Mouse (Mus musculus) layer of hippocampus, adult 11-12 months (tissue): ENCODE measurements at regions not wholly inside any gene's neighbourhood (a gene's known extent, or its start where the extent isn't known, plus 50 kb on each side); places are given as distances from the start of the nearest gene placed in this dataset.
"Not testable (repeated sequence)": the region's sequence is repeated elsewhere in the genome, so short reads cannot be mapped to it uniquely, and the experiment has no call there.

Experiments
- DNase-seq: peaks from one replicate; pipeline ENCODE4 v3.0.0; 2022; ENCODE audit warnings: low spot score

DNA sequence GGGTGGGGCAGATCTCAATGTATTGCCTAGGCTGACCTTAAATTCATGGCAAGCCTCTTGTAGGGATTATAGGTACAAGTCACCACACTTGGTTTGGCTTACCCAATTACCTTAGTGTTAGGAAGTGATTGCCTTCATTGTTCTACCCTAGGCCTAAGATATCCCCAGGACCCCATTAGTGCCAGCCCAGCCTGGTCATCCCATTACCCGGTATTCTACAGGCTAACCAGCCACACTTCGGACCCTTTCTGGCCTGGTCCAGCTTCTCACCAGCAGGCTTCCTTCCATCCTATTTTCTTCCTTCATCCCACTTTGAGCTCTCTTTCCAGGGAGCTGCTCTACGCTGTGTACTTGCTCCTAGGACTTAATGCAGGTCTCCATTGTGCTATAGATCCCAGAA, 59.5 kb downstream of the Tex35 start:
- no peak for DNase-seq

DNA sequence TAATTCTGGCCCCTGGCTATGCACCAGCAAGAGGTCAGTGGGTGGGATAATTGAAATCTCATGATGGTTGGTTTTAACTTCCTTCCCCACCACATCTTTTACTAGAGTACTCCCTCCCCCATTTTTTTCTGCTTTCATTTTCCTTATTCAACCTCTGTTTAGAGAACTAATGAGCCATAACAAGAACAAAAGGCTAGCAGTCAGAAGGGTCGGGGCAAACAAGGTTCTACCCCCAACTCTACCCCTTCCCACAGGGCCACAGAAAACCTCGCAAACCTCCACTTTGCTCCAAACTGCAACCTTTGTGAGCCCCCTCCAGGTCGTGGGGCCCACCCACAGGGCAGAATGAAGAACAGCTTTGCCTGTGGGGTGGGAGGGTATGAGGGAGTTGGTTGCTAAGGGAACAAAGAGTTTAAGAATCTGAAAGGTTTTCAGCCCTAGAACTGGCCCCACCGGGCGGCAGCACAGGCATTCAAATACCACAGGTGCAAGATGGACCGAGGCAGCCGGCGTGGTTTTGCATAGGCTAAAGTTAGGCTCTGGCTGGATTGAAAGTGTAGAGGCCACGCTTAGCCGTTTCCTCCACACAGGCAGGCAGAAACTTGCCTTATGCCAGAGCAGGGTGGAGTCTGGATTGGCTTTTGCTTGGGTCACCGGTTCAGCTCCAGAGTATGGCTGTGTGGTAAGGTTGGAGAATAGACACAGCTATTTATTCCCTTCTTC, 60.1 kb downstream of the Tex35 start:
- no peak for DNase-seq

DNA sequence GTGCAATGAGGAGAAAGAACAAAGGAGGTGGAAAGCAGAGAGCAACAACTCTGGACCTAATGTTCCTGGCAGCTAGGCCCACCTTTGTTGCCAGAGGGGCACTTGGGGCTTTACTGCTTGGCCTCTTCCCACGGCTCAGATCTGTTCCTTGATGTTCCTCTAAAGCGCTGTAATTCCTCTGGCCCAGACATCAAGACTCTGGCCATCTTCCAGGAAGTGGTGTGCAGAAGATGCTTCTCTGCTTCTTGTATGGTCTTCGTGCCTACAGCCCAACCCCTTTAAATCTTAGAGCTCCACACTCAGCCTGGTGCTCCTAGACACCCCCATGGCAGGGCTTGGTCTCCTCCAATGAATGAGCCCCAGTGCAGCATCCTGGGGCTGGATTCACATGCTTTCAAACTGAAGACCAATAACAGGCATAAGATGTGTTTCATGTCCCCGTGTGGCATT, 60.7 kb downstream of the Tex35 start:
- DNase-seq, result no peak

DNA sequence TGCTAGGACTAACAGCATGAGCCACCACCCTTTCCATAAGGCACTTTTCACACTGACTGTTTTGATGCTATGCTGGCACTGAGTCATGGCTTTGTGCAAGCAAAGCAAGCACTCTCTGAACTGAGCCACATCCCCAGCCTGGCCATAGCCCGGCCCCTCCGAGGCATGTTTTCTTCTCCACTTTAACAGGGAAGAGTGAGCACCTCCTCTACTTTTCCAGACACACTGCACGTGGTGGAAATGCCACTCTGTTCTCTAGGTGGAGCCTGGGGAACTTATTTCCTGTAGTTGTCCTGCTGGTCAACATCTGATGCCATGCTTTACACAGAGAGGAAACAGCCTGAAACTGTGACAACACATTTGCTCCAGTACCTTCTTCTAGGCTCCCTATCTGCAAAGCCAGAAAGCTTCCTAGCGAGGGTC, 61.7 kb downstream of the Tex35 start:
- no peak for DNase-seq

DNA sequence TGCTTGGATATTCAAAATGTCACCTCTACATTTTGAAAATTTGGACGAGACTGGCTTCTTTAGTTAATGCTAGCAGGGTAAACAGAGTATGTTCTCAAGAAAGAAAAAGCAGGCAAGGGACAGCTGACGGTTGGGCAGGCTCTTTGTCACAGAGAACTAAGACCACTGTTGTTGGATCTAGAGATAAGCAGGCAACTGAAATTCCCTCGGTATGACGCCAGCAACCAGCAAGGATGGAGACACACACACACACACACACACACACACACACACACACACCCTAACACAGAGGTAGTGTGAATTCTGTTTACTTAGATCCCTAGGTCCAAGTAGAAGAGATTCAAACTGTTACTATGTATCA, 68.7 kb downstream of the Tex35 start:
- DNase-seq, result no peak

DNA sequence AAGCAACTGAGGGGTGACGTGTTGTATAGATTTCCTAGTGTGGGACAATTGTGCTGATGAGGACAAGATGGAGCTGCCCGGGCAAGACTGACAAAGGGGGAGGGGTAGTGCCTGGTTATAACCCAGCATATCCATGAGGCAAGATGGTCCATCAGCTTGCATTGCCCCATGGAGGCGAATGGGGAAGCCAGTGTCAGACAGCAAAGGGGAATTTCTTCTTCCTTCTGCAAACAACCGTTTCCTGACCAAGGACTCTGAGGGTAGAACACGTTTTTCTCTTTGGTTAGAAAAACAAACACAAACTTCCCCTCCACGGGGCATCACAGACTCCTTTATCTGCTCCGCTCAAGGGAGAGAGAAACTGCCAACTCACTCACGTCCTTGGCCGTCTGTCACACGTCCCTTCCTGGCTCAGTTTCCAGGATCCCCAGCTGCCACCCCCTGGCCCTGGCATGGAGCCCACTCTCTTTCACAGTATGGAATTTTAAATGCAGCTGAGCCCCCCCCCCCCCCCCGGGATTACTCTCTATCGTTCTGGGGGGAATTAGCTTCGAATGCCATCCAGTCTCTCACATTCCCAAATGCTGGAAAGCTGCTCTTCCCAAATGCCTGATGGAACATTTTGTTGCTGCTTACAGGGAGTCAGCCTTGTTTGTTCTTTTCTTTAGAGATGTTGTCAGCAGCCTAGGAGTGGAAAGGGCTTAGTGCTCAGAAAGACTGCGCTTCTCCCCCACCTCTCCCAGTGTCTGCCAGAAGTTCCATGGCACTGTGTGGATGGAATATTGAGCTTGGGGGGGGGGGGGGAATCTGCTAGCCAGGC, 69.3 kb downstream of the Tex35 start:
- DNase-seq, result peak; percentile 55

DNA sequence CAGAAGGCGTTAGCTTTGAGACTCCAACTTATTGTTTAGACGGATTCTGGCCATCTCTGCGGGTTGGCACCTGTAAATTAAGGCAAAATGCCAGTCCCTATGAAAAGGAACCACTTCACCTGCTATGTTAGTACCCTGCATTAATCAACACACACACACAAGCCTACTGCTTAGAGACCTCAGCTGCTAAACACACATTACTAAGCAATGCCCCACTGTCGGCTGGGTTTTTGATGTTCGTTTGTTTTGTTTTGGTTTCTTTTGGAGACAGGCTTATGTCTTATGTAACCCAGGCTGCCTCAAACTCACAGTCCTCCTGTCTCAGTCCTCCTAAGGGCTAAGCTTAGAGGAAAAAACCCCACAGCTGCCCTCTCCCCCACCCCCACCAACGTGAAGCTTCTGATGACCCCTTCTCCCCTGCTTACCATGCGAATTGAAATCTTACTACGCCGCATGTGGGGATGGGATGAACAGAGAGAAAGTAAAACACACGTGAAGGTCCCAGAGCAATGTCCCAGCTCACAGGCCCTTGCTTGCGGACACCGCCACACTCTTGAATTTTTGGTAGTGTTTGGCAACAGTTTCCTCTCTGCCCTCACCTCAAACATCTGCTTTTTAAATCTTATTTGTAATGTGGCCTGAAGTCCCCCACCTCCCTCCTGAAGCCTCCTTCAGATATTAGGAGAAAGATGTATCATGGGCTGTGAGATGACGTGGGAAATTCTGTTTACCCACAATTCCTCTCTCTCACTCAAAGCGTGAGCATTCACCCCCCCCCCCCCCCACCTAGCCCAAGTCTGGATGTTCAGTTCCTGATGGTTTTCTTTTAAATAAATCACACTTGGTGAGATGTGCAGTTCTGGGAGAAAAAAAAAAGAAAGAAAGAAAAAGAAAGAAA, 70.1 kb downstream of the Tex35 start:
- no peak for DNase-seq

DNA sequence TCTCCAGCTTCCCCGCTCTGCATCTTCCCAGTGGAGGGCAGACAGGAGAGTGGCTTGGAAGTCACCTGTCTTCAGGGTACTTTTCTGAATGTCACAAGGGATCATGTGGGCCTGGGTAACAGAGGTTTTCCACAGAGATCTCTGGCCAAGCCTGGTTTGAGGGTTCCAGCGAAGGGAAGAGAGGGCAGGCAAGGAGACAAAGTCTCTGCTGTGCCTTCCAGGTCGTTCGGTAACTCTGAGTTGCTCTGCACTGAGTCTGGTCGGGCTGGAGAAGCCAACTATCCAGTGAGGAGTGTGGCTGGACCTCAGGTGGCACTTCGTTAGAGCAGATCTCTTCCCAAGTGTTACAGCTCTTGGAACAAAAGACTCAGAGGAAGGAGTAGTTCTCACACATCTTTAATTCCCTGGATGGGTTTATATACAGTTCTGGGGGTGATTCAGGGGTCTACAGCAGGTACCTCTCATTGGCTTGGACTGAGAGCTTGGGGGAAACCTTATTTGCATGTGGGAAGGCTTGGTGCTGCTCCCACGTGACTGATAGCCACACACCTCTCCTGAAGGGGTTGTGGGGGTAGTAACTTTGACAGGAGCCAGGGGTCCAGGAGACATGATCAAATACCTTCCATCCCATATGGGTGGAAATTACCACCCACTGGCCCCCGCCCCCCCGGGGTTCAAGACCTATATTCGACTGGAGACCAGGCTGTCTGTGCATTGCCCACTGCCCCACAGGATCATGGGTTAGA, 71.1 kb downstream of the Tex35 start:
- no peak for DNase-seq

DNA sequence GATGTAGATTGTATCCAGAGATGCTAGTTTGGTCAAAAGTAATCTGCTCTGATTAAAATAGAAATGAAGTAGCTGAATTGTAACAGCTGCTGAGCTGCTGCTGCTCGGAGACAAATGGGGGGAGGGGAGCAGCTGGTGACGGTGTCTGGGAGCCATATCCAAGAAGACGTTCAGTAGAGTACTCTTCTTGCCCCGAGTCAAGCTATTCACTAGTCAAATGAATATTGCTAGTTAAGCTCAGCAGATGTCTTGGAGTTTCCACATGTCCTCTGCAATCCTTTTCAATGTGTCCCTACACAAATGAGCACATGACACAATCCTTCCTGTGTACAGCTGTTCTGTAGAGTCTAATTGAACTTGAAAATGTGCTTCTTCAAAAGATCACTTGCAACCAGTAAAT, 71.7 kb downstream of the Tex35 start:
- DNase-seq, result no peak

DNA sequence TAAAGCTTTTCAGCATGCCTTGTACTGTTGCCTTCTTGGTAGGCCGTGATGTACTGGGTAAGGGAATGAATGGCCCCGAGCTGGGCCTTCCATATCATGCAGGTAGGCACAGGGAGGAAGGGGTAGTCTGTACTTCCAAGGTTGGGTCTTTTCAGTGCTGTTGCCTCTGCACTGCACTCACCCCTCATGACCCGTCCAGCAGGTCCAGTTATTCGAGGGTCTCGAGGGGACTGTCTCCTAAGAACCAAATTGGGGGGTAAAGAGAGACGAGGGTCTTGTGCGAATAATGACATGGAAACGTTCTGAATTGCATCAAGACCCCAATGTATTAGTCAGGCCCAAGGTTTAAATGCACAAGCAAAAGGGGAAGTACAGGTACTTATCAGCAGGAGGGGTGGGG, 73.3 kb downstream of the Tex35 start:
- not testable (repeated sequence) for DNase-seq

DNA sequence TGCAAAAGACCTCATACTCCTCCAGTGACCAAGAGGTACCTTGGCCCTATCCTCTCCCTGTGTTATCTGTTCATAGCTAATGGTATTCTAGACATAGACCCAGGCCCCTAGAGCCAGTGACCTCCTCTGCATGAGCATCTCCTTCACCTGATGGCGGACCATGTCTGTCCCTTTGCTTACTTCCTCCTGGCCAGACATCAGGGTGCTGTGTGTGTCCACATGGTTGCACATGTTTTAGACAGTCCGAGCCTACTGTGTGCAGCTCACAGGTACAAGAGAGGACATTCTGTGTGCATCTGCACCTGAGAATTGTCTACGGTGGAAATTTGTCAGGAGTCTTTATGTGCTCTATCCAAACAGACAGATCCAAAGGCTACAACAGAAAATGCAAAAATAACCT, 79.8 kb downstream of the Tex35 start:
- no peak for DNase-seq

DNA sequence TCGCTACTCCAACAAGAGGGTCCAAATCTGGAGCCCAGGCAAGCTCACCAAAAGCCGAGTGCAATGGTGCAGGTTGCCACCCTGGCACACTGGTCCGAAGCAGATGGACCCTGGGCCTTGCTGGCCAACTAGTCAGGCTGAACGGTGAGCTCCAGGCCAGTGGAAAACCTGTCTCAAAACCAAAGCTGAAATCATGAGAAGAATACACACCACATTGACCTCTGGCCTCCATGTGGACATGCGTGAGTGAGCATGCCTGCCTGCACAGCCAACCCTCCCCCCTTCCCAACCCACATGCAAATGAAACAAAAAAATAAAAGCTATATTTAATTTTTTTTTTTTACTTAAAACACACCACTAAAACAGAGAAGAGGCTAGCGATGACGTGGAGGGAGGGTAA, 80.8 kb downstream of the Tex35 start:
- no peak for DNase-seq

DNA sequence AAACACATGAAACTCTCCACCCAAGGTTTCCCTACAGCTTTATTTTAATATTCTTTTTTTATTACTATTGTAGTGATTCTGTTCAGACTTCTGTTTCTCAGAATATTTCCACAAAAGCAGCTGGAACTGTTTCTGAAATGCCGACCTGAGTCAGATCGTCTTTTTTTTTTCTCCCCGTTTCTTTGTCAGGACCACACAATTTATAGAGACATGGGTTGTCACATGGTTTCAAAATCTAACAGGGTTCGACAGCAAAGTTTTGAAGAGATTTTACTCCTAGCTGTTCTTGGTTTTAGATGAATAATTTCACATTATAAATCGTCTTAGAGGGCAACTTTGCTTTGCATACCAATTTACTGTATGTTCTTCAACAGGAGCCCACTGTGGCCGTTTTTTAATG, 84.0 kb upstream of the Ralgps2 start:
- no peak for DNase-seq

DNA sequence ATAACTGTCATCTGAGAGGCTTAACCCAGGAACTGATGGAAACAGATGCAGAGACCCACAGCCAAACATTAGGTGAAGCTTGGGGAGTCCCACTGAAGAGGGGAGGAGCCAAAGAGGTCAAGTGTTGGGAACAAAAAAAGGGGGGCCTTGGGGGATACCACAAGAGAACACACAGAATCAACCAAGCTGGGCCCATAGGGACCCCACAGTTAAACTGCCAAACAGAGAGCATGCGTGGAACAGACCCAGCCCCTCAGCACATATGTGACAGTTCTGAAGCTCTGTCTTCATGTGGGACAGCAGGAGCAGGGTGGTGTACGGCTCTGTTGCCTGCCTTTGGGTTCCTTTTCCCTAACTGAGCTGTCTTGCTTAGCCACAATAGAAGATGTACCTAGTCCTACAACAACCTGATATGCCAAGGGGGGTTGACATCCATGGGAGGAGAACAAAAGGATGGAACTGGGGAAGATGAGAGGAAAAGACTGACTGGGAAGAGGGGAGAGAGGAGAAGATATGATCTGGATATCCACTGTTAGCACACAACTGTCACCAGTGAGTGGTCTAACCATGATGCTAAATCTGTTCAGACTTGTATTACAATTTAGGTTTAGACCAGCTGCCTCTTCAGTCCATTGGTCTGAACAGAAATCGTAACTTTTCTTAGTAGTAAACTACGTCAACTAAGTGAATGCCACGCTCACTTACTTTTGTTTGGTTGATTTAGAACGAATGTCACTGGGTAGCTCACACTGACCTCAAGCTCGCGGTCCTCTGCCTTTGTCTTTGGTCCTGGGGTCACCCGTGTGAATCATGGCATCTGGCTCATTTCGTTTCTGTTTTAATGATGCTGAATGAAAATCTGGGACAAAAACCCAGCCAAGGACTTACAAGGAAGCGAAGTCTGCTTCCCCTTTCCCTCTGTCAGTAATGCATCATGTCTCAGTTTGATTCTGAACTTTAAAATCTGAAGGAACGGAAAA, 83.3 kb upstream of the Ralgps2 start:
- DNase-seq, result no peak

DNA sequence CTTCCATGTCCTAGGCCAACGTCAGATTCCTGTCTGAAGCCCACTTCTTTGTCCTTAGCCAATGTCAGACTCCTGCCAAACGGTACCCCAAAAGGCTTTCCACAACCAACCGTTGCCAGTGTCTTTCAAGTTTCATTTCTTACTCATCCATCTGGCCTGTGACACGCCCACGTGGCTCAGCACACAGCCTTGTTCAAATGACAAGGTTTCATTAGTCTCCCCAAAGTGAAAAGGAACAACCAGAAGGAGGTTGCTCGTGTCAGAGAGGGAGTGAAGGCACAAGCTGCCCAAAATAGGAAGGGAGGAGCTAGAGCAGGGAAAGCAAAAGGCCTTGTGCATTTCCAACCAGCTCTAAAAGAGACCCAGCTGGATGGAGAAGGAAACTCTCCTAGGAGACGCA, 80.5 kb upstream of the Ralgps2 start:
- DNase-seq, result no peak

DNA sequence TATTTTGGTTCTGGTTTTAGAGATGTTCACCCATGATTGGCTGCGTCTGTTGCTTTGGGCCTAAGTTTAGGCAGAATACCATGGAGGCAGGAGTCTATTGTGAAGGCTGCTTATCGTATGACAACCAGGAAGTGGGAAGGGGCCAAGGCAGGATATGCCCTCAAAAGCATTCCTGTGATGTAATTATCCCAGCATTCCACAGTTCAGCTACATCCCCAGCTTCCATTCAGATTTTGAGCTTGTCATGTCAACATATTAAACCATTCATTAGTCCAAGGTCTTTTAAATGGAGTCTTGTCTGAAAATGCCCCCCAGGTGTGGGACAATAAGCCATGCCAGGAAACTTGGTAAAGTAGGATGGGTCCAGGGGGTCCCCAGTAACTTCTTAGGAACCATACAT, 79.3 kb upstream of the Ralgps2 start:
- no peak for DNase-seq

DNA sequence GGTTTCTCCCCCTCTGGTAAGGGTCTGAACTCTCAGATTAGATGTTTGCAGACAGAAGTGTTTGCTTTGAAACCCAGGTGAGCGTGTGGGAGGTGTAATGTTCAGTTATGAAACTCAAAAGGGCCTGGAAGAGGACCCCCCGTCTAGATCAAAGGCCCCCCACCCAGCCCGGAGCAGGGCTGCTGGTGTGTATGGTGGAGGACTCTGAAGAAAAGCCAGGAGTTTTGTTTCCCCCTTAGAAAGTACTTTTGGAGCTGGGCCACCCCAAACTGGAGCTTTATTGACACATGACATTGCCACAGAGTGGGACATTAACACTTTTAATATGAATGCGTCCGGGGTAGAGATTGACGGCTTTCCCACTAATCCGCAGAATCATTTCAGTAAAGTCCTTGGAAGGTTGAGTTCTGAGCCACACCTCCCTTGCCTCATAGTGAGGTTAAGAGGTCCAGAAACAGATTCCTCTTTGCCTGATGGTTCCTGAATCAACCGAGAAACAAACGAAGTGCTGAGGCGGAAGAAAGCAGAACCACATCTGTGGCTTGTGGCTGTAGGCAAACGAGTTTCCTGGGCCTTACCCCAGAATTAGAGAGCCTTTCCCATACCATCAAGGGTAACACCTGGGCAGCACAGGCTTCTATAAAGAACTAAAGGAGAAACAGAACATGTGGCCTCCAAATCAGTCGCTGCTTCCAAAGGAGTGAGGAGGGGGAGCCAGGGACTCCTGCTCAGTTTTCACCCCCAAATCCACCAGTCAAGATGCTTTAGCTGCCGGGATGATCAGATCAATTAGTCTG, 78.0 kb upstream of the Ralgps2 start:
- no peak for DNase-seq

DNA sequence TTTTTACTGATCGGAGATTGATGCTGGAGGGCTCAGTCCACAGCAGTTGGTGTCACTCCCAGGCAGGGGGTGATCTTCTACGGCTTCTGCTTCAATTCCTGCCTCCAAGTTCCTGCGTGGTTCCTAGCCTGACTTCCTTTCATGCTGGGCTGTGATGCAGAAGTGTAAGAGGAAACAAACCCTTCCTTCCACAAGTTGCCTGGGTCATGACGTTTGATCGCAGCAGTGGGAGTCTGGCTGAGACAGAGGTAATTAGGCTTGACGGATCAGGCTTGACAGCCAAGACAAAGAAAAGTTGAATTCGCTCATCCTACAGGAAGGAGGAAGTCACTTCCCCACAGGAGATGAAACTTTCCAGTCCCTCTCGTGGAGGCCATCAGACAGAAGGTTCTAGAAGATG, 77.2 kb upstream of the Ralgps2 start:
- no peak for DNase-seq

DNA sequence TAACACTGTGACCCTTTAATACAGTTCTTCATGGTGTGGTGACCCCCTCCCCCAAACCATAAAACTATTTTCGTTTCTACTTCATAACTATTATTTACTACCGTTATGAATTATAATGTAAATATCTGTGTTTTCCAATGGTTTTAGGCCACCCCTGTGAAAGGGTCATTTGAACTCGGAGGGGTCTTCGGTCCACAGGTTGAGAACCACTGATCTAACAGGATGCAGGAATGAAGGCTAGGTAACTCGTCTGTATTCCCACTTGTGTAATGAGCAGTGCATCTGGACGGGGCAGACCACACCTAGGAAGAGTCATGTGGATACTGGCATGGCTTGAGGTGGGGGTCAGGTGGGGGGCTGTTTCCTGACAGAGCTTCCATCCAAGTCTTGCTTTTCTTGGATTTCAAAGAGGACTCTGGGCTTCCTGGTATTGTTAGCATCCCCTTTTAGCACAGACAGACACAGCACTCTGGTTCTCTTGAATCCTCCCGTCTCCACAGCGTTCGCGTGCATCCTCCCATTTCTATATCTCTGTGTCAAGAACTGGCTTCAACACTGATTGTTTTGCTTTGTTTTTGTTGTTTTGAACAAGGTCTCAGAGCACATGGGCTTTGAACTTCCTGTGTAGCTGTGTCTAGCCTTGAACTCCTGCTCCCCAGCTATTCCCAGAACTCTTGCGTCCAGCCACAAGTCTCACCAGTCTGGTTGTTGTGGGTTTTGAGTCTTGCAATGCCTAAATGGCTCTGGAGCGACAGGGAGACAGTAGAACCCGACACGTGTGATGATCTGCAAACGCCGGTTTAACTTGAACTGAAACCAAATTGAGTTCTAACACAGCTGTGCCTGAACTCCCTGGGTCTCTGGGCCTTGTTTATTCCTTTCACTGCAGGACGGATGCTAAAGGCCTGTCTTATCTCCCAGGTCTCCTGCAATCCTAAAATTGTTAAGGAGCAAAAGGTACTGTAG, 75.4 kb upstream of the Ralgps2 start:
- no peak for DNase-seq
